13 mouse cellular contexts compared by ENCODE assay signal in the genomic region with DNA sequence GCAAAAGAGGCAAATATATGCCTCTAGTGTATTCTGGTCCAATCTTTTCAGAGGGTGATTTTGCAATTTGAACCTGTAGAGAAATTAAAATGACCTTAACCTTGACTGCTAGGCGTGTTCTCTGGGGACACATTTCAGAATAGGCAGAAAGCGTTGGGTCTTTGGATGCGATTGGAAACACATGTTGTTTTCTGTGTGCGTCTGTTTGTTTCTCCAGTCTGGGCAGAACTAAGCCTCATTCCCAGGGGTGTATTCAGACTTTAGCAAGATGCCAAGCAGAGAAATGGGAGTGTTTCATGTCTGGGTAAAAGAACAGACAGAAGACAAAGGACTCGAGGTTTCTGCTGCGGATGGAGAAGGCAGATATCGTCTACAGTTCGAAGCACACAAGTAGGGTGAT. TPM values are rescaled to one million over a fixed set of nuclear protein-coding genes. Genes with fewer than 3 reads are reported as not detected.
DNase-seq lines count a peak whose midpoint lies in the region; ATAC-seq lines count a peak whose summit lies in the region.
"Had no signal": no experiment of that assay in that cellular context is flagged by ENCODE, and none has a peak within 500 bp of the region (broad histone marks: within the 10 kb centered on the region; RNA-seq: fewer than 3 reads in every experiment).

No protein-coding gene starts in this region.

- no peak overlapping the region for H3K4me3 ChIP-seq in heart, embryonic 12.5 days
- H3K4me3 ChIP-seq: erythroblast, embryonic 14.5 days; hindbrain, embryonic 15.5 days; midbrain, embryonic 12.5 days had no signal

- no peak overlapping the region for H3K27ac ChIP-seq in heart, embryonic 12.5 days (ENCODE audit: poor library complexity, severe bottlenecking)
- H3K27ac ChIP-seq: hindbrain, embryonic 15.5 days; midbrain, embryonic 12.5 days had no signal

- H3K27me3 ChIP-seq in heart, embryonic 12.5 days (replicated peaks) = no peaks in the 10 kb centered on the region
- H3K27me3 ChIP-seq: hindbrain, embryonic 15.5 days; midbrain, embryonic 12.5 days had no signal

- H3K36me3 ChIP-seq in heart, embryonic 12.5 days = no peaks in the 10 kb centered on the region
- H3K36me3 ChIP-seq: hindbrain, embryonic 15.5 days; midbrain, embryonic 12.5 days had no signal

- H3K4me1 ChIP-seq in heart, embryonic 12.5 days (replicated peaks) = no peaks in the 10 kb centered on the region
- H3K4me1 ChIP-seq: hindbrain, embryonic 15.5 days had no signal

- ATAC-seq in heart, embryonic 12.5 days (ENCODE audit: insufficient number of reproducible peaks, low FRiP score) = no peak
- ATAC-seq: liver, postnatal 0 days had no signal

- 52% methylated on average over 8 of the region's 8 CpGs for WGBS in heart, embryonic 12.5 days

- no peak overlapping the region for H3K9ac ChIP-seq in heart, embryonic 12.5 days
- H3K9ac ChIP-seq: hindbrain, embryonic 15.5 days; liver, postnatal 0 days; midbrain, embryonic 12.5 days had no signal

- peak; percentile 10 for DNase-seq in adrenal gland, adult 2 months
- DNase-seq in adrenal gland, postnatal 4 days (ENCODE audit: low spot score in 2 of 2) = no peak
- peak; percentile 34 to 40 for DNase-seq in heart, postnatal 10 days
- peak; percentile 9 for DNase-seq in ovary, postnatal 14 days (ENCODE audit: low spot score)
- no peak for DNase-seq in ovary, adult 18-20 months (ENCODE audit: low spot score)
- peak; percentile 43 for DNase-seq in mesoderm, embryonic 11.5 days (ENCODE audit: low read depth, low spot score)
- DNase-seq in cerebellum, adult 11 months = no peak
- DNase-seq: cerebellum, adult 18-20 months; liver, postnatal 0 days had no signal

- intact Hi-C loops in heart, postnatal 10 days (cut with DNase I) = no loop called here

- no peak overlapping the region for H3K4me2 ChIP-seq in heart, embryonic 12.5 days
- H3K4me2 ChIP-seq: hindbrain, embryonic 15.5 days; midbrain, embryonic 12.5 days had no signal

- 0 out of 2 replicates have a peak, but pooled peaks cover 5% of the 10 kb centered on the region for H3K9me3 ChIP-seq in heart, embryonic 12.5 days (replicated peaks)
- H3K9me3 ChIP-seq: hindbrain, embryonic 15.5 days; midbrain, embryonic 12.5 days had no signal

RNA-seq across cellular contexts. Expression of a gene that starts 30.8 kb away (rescaled TPM):
- total RNA-seq in adrenal gland, adult 2 months (2021) = 10 to 100 TPM; 15.4 to 19.3 TPM
- 20.0 and 28.0 TPM in 2 replicates for polyA plus RNA-seq in adrenal gland, adult 2 months (2012; rRNA removed)
- 10 to 100 TPM; 15.2 to 15.3 TPM for total RNA-seq in adrenal gland, postnatal 4 days (2021)
- 10 to 100 TPM; 42.1 to 61.1 TPM for total RNA-seq in heart, postnatal 10 days (2021)
- polyA plus RNA-seq in heart, embryonic 12.5 days (2016; fragmentation: Nextera tagmentation; extraction: Ambion mirVana) = 4.3 and 5.4 TPM in 2 replicates

Comparison
In these comparisons a context has a peak if more than half of its experiments do, and no peak if none do; other contexts are left out.
1. DNase-seq: peak in adrenal gland, adult 2 months (single experiment), heart, postnatal 10 days (2 of 2), ovary, postnatal 14 days (single experiment) and mesoderm, embryonic 11.5 days (single experiment); none in adrenal gland, postnatal 4 days (0 of 2), ovary, adult 18-20 months (single experiment) and cerebellum, adult 11 months (single experiment).